Mouse (Mus musculus) kidney, adult 10 weeks (tissue): ENCODE measurements around the gene Mrgpra6. TPM values are rescaled to one million over a fixed set of nuclear protein-coding genes. Genes with fewer than 3 reads are reported as not detected.

ENCODE experiments used
- polyA plus RNA-seq: library from polyadenylated mRNA; stranded (reverse); fragments of 350-450 nt; fragmentation: Illumina TruSeq; extraction: RNeasy Lipid Tissue Mini Kit (QIAGEN cat#74804); gene quantifications from one replicate; pipeline ENCODE4 v1.2.3, GENCODE M21; 2014; ENCODE audit warnings: low read depth, low replicate concordance

The Mrgpra6 gene
- polyA plus RNA-seq, result not detected

GRCm38 (mm10) chr7:47204830-47205229 lies at the start of gene Mrgpra6:
Gene Mrgpra6 (minus strand): TSS chr7:47204920.

GRCm38 (mm10) chr7:47252770-47253169 lies 48.0 kb upstream of the Mrgpra6 start, which contains the start of gene Mrgpra9:
Gene Mrgpra9 (minus strand): TSS chr7:47252848.

Other genes with a start within 250 kb of the Mrgpra6 start
- 21.9 TPM for gene Uevld, start 246.4 kb downstream of the Mrgpra6 start, polyA plus RNA-seq
- gene Gm9999, start 221.3 kb downstream of the Mrgpra6 start, polyA plus RNA-seq, result not detected
- gene Spty2d1, start 196.5 kb downstream of the Mrgpra6 start, polyA plus RNA-seq, result 35.4 TPM
- gene Tmem86a, start 154.3 kb downstream of the Mrgpra6 start, polyA plus RNA-seq, result 3.0 TPM
- gene Ptpn5, start 71.2 kb downstream of the Mrgpra6 start, polyA plus RNA-seq, result not detected
- not detected for gene Mrgpra9, start 47.9 kb upstream of the Mrgpra6 start, polyA plus RNA-seq
- gene Mrgpra1, start 149.3 kb upstream of the Mrgpra6 start, polyA plus RNA-seq, result not detected
- gene Mrgpra2a, start 247.2 kb upstream of the Mrgpra6 start, polyA plus RNA-seq, result not detected